Mouse (Mus musculus) intestine, embryonic 16.5 days (tissue): ENCODE results near the gene Ddost. TPM values are rescaled to one million over a fixed set of nuclear protein-coding genes. Genes with fewer than 3 reads are reported as not detected.

Source experiments
- ATAC-seq: fragments of 200-750 bp; cut with Nextera tagmentation; 2 replicates; pipeline ENCODE4 v1.8.0; 2017; ENCODE audit warnings: moderate TSS enrichment, moderate library complexity
- H3K27ac ChIP-seq: fragments of 300-500 bp; sonication (generic); 2 replicates; pipeline ENCODE4 v1.5.1; 2014; ENCODE audit warnings: mild to moderate bottlenecking, low read length
- H3K27me3 ChIP-seq: fragments of 300-500 bp; sonication (generic); replicated peaks from 2 replicates; pipeline ENCODE4 v1.6.1; 2014; ENCODE audit warnings: low read length, control low read depth, mixed read lengths; ENCODE audit not compliant: control insufficient read depth, insufficient read depth
- H3K36me3 ChIP-seq: fragments of 300-500 bp; sonication (generic); 2 replicates; pipeline ENCODE4 v1.6.1; 2014; ENCODE audit warnings: low read length, control low read depth; ENCODE audit not compliant: control insufficient read depth, insufficient read depth
- H3K4me1 ChIP-seq: fragments of 300-500 bp; sonication (generic); 2 replicates; pipeline ENCODE4 v1.6.1; 2014; ENCODE audit warnings: low read length, control low read depth, mixed read lengths; ENCODE audit not compliant: control insufficient read depth, insufficient read depth
- H3K4me2 ChIP-seq: fragments of 300-500 bp; sonication (generic); 2 replicates; pipeline ENCODE4 v1.6.1; 2014; ENCODE audit warnings: low read depth, low read length, control low read depth
- H3K4me3 ChIP-seq: fragments of 300-500 bp; sonication (generic); 2 replicates; pipeline ENCODE4 v1.5.1; 2014; ENCODE audit warnings: mild to moderate bottlenecking, low read length
- H3K9ac ChIP-seq: fragments of 300-500 bp; sonication (generic); 2 replicates; pipeline ENCODE4 v1.6.1; 2014; ENCODE audit warnings: low read depth, low read length
- H3K9me3 ChIP-seq: fragments of 300-500 bp; sonication (generic); 2 replicates; pipeline ENCODE4 v1.6.1; 2016; ENCODE audit warnings: low read length, control low read depth; ENCODE audit not compliant: control insufficient read depth
- WGBS: fragments of 180-500 bp; shearing (Covaris S2); extraction: QIAGEN DNeasy Blood & Tissue Kit; methylation state at CpG from one replicate; pipeline ENCODE4 v1.1.7; 2014; 5-methylcytosine and 5-hydroxymethylcytosine counted together
- polyA plus RNA-seq: library from polyadenylated mRNA; unstranded; fragments of >200 nt; fragmentation: Nextera tagmentation; extraction: Ambion mirVana; gene quantifications from 2 replicates; pipeline ENCODE4 v1.2.1, GENCODE M21; 2015

Ddost gene
- polyA plus RNA-seq: 415 and 427 TPM in 2 replicates

DNA sequence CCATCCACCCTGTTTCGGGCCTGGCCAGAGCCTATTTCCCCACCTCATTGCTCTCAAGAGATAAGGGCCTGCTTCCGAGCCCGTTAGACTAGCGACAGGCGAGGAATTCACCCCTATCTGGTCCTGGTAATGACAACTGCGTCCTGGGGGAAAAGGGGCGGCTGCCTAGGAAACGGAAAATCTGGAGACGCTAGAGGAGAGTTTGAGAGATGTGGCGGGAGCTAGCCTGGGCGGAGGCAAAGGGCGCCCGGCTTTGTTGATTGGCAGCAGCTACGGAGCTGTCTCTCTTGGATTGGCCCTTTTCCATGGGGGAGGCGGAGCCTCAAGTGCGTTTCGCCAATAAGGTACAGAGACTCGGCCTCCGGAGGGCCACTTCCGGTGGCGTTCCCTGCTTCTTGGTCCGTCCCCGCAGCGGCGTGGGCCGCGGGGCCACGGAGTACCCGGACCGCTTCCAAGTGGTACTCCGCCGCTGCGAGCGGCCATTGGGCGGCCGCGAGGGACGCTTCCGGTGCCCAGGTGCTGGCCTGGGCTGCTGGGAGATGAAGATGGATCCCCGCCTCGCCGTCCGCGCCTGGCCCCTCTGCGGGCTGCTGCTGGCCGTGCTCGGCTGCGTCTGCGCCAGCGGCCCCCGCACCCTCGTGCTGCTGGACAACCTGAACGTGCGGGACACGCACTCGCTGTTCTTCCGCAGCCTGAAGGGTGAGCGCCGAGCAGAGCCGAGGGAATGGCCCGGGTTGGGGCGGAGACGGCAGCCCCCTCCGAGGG, at the start of gene Ddost:
Ddost (plus strand) TSS at position 391 of the 765 bp plus-strand sequence.
- peak; percentile 99 for ATAC-seq
- peak within 1 kb of the TSS; percentile 83 for H3K4me2 ChIP-seq
- peak within 1 kb of the TSS; percentile 78 for H3K27ac ChIP-seq
- no peaks in the 10 kb centered on the region for H3K27me3 ChIP-seq
- under 1% methylated on average over 64 of the region's 64 CpGs for WGBS
- peak within 1 kb of the TSS; percentile 100 for H3K4me3 ChIP-seq
- H3K9ac ChIP-seq: peak within 1 kb of the TSS; percentile 97
- no peaks in the 10 kb centered on the region for H3K9me3 ChIP-seq
- peaks cover 18% of the 10 kb centered on the region for H3K4me1 ChIP-seq
- H3K36me3 ChIP-seq: peaks cover 9% of the 10 kb centered on the region; the same call in 1 of the 2 replicates

GRCm38 (mm10) chr4:138257116-138257687, 47.3 kb upstream of the Ddost start:
- Histone ChIP-seq H3K4me3 (no peak overlapping the region), H3K36me3 (no peaks in the 10 kb centered on the region), H3K4me2 (no peak overlapping the region), H3K4me1 (0 out of 2 replicates have a peak, but pooled peaks cover 7% of the 10 kb centered on the region), H3K27ac (no peak overlapping the region), H3K27me3 (0 out of 2 replicates have a peak, but pooled peaks cover 3% of the 10 kb centered on the region), H3K9me3 (no peaks in the 10 kb centered on the region), H3K9ac (no peak overlapping the region)
- no peak for ATAC-seq
- WGBS: 78% methylated on average over 22 of the region's 22 CpGs

DNA sequence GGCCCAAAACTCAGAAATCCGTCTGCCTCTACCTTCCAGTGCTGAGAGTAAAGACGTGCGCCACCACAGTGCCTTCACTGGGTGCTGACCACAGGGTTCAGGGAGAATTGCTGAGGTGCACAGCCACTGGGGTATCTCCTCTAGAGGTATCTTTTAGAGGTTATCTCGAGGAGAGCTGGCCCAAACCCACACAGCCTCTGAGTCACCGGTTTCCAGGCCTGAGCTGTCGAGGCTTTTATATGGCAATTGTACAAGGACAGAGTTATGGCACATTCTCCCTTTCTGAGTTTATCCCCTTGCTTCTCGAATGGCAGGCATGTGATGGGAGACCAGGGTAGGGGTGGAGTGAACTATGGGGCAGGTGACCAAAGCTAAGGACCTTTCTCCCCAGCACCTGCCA, 45.9 kb upstream of the Ddost start:
- Histone ChIP-seq H3K9me3 (no peaks in the 10 kb centered on the region), H3K27ac (no peak overlapping the region), H3K4me3 (no peak overlapping the region), H3K4me1 (peaks cover 7% of the 10 kb centered on the region; the same call in 1 of the 2 replicates), H3K4me2 (no peak overlapping the region), H3K36me3 (no peaks in the 10 kb centered on the region), H3K27me3 (0 out of 2 replicates have a peak, but pooled peaks cover 7% of the 10 kb centered on the region), H3K9ac (no peak overlapping the region)
- no peak for ATAC-seq
- 81% methylated on average over 7 of the region's 7 CpGs for WGBS

DNA sequence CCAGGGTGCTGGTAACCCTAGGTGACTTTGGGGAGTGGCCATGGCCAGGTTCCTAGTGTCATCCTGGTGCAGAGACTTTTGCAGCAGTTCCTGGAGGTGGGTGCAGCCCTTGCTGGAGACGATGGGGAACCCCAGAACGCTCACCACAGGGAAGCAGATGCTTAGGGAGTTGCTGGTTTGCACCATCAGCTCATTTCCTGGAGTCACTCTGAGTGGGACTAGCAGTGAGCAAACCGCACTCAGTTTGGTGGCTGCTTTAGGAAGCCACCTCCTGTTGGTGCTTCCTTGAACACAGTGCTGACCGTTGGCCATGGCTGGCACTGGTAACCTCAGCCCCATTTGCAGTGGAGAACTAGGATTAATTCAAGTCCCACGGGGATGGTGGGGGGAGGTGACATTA, 45.0 kb upstream of the Ddost start:
- no peak overlapping the region for H3K27ac ChIP-seq
- no peaks in the 10 kb centered on the region for H3K36me3 ChIP-seq
- no peak overlapping the region for H3K9ac ChIP-seq
- peaks cover 7% of the 10 kb centered on the region; the same call in 1 of the 2 replicates for H3K4me1 ChIP-seq
- WGBS: 89% methylated on average over 5 of the region's 5 CpGs
- no peak overlapping the region for H3K4me2 ChIP-seq
- no peaks in the 10 kb centered on the region for H3K9me3 ChIP-seq
- ATAC-seq: no peak
- 0 out of 2 replicates have a peak, but pooled peaks cover 7% of the 10 kb centered on the region for H3K27me3 ChIP-seq
- no peak overlapping the region for H3K4me3 ChIP-seq

- under 1% methylated on average over 75 of the region's 78 CpGs for WGBS
- 0 out of 2 replicates have a peak, but pooled peaks cover 7% of the 10 kb centered on the region for H3K27me3 ChIP-seq
- peak; percentile 92 for ATAC-seq
Observed at GRCm38 (mm10) chr4:138261843-138262681, 42.5 kb upstream of the Ddost start.

DNA sequence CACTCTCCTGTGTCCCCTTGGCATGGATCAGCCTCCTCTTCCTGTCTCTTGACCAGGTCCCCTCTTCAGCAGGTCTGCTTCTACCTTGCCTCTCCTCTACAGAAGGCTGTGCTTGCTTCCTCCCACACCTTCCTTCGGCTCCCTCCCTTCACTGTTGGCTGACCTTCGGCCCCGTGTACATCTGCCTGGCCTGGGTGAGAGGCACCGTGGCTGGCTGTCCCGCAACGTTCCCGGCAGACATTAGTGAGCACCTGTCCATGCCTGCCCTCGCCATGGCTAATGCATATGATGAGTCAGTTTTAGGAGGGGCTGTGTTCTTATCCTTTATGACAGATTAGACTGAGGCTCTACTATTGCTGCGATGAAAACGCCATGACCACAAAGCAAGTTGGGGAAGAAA, 36.7 kb upstream of the Ddost start:
- no peak overlapping the region for H3K4me2 ChIP-seq
- no peak overlapping the region for H3K4me3 ChIP-seq
- H3K4me1 ChIP-seq: peaks cover 2% of the 10 kb centered on the region; the same call in 1 of the 2 replicates
- H3K27ac ChIP-seq: no peak overlapping the region
- ATAC-seq: peak; percentile 72
- WGBS: 60% methylated on average over 10 of the region's 10 CpGs
- 0 out of 2 replicates have a peak, but pooled peaks cover 4% of the 10 kb centered on the region for H3K27me3 ChIP-seq
- peak overlapping the region; percentile 24; the same call in 1 of the 2 replicates for H3K9ac ChIP-seq
- no peaks in the 10 kb centered on the region; the same call in 1 of the 2 replicates for H3K9me3 ChIP-seq
- H3K36me3 ChIP-seq: no peaks in the 10 kb centered on the region

More at GRCm38 (mm10) chr4:138261843-138262681, 42.5 kb upstream of the Ddost start:
- peaks cover 7% of the 10 kb centered on the region; the same call in 1 of the 2 replicates for H3K4me1 ChIP-seq
- no peaks in the 10 kb centered on the region for H3K36me3 ChIP-seq
- H3K4me3 ChIP-seq: peak overlapping the region; percentile 70
- peak overlapping the region; percentile 68 for H3K9ac ChIP-seq
- no peaks in the 10 kb centered on the region for H3K9me3 ChIP-seq
- H3K4me2 ChIP-seq: peak overlapping the region; percentile 94
- no peak overlapping the region for H3K27ac ChIP-seq

DNA sequence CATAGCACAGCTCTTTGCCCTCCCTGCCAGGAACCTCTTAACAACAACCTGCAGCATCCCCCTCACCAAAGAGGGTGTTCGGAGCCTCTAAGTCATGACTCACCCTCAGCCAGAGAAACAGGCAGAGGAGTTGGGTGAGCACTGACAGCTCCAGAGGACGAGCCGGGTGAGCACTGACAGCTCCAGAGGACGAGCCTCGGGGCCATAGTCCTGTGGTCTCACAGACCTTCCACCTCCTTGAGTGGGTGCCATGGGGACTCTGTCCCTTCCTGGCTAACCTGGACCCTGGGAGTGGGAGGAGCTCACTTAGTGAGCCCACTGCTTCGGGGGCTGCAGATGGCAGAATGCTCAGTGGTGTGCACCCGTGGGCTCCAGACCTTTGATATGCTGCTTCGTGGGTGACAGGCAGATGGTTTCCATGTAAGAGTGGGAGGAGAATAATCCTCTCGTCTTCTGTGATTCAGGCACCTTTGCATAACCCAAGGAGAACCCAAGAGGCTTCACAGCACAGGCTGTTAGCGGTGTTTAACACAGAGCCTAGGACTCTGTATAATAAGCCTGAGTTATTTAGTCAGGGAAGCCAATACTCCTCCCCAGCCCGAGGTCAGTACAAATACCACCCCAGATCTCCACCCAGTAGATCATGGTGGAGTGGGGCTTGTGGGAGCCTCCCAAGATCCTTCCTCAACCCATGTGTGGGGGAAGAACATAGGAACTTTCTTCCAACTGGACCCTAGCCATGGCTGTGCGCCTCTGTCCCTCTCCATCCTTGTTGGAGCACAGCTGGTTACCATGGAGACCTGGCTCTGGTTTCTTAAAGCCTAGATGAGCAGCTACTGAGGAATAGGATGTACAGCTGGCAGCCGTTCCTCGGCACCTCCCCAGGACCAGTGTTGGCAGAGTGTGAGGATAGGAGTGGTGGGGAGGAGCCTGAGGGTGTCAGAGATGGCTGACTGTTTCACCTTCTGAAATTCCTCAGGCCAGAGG, 32.2 kb upstream of the Ddost start:
- ATAC-seq: peak; percentile 68
- no peaks in the 10 kb centered on the region for H3K36me3 ChIP-seq
- H3K9ac ChIP-seq: no peak overlapping the region
- H3K9me3 ChIP-seq: no peaks in the 10 kb centered on the region; the same call in 1 of the 2 replicates
- H3K27ac ChIP-seq: no peak overlapping the region
- no peak overlapping the region for H3K4me3 ChIP-seq
- no peak overlapping the region for H3K4me2 ChIP-seq
- H3K4me1 ChIP-seq: no peaks in the 10 kb centered on the region
- no peaks in the 10 kb centered on the region for H3K27me3 ChIP-seq
- WGBS: 61% methylated on average over 14 of the region's 14 CpGs

- Histone ChIP-seq H3K27me3 (no peaks in the 10 kb centered on the region), H3K4me1 (no peaks in the 10 kb centered on the region), H3K36me3 (no peaks in the 10 kb centered on the region), H3K9ac (no peak overlapping the region), H3K4me3 (no peak overlapping the region), H3K9me3 (no peaks in the 10 kb centered on the region), H3K4me2 (no peak overlapping the region), H3K27ac (no peak overlapping the region)
- 73% methylated on average over 7 of the region's 7 CpGs for WGBS
- no peak for ATAC-seq
Observed at GRCm38 (mm10) chr4:138278346-138278745, 26.2 kb upstream of the Ddost start.
